Mouse (Mus musculus): ENCODE data around the gene Spats2l. TPM values are rescaled to one million over a fixed set of nuclear protein-coding genes. Genes with fewer than 3 reads are reported as not detected.

The Spats2l gene
- polyA plus RNA-seq (2014; fragmentation: Nextera tagmentation; extraction: Ambion mirVana), result 33.6 and 55.2 TPM in 2 replicates

DNA sequence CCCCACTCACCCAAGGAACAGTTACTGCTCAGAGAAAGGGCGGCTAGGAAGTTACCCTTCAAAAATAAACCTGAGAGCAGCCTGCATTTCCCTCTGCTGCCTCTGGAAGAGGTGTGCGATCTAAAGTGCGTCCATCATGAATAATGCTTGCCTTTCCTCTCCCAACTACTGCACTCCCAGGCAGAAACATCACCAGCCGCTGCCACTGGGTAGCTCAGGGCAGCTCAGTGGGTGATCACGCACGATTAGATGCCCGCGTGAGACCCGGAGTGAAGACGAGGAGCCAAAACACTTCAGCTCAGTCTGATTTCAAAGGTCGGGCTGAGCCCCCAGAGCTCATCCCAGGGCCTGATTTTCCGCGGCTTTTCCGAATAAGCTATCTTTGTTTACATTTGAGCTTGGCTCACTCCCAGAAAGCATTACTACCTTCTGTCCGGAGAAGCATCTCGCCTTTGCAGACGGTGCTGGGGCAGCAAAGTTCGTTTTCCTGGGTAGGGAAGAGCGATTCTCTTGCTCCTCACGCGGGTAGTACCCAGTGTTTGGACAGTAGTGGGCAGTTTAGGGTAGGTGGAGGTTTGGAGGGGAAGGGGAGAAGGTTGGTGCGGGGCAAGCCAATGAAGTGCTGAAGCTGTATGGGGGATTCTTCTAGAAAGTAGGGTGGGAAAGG lies at the start of gene Spats2l:
Gene Spats2l (plus strand): TSS at position 162 of the 667 bp plus-strand sequence.
- H3K9ac ChIP-seq (ENCODE audit: low read depth, low read length), result peak within 1 kb of the TSS; percentile 88
- H3K27me3 ChIP-seq (ENCODE audit: control insufficient read depth, insufficient read depth, low read length), result no peaks in the 10 kb centered on the region
- WGBS, result under 1% methylated on average over 22 of the region's 22 CpGs
- H3K4me2 ChIP-seq (replicated peaks; ENCODE audit: low read depth, low read length), result peak within 1 kb of the TSS; percentile 88
- peak within 1 kb of the TSS; percentile 90 for H3K27ac ChIP-seq (ENCODE audit: low read depth, low read length)
- no peaks in the 10 kb centered on the region for H3K4me1 ChIP-seq (replicated peaks; ENCODE audit: control insufficient read depth, insufficient read depth, low read length)
- DNase-seq (ENCODE audit: low spot score) (no peak), ATAC-seq (ENCODE audit: low FRiP score) (peak; percentile 72)
- H3K9me3 ChIP-seq (ENCODE audit: control insufficient read depth, low read length), result no peaks in the 10 kb centered on the region
- H3K36me3 ChIP-seq (ENCODE audit: control insufficient read depth, insufficient read depth, low read length), result no peaks in the 10 kb centered on the region
- H3K4me3 ChIP-seq (ENCODE audit: low read depth, low read length), result peak within 1 kb of the TSS; percentile 80

DNA sequence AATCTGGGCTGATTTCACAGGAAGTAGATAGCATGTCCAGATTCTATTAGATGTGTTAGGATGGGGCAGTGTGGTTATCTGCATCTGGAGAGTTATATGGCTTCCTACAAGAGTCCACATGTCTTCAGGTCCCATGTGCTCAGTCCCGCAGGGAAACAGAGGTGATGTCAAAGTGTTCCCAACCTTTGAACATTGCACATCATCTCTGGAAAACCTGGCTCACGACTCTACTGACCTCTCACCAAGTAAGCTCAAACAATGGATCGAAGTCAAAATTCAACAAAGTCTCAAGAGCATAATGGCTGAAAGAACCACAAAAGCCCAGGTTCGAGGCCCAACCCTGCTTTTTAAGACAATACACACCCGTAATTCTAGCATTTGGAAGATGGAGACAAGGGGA lies 48.7 kb upstream of the Spats2l start:
- Histone ChIP-seq H3K4me2 (replicated peaks; ENCODE audit: low read depth, low read length) (no peak overlapping the region), H3K9me3 (ENCODE audit: control insufficient read depth, low read length) (no peaks in the 10 kb centered on the region), H3K27ac (ENCODE audit: low read depth, low read length) (no peak overlapping the region), H3K27me3 (ENCODE audit: control insufficient read depth, insufficient read depth, low read length) (no peaks in the 10 kb centered on the region), H3K9ac (ENCODE audit: low read depth, low read length) (no peak overlapping the region), H3K4me3 (ENCODE audit: low read depth, low read length) (no peak overlapping the region), H3K36me3 (ENCODE audit: control insufficient read depth, insufficient read depth, low read length) (no peaks in the 10 kb centered on the region), H3K4me1 (replicated peaks; ENCODE audit: control insufficient read depth, insufficient read depth, low read length) (no peaks in the 10 kb centered on the region)
- WGBS, result 90% methylated on average over 5 of the region's 5 CpGs
- no peak for ATAC-seq (ENCODE audit: low FRiP score)
- no peak for DNase-seq (ENCODE audit: low spot score)

DNA sequence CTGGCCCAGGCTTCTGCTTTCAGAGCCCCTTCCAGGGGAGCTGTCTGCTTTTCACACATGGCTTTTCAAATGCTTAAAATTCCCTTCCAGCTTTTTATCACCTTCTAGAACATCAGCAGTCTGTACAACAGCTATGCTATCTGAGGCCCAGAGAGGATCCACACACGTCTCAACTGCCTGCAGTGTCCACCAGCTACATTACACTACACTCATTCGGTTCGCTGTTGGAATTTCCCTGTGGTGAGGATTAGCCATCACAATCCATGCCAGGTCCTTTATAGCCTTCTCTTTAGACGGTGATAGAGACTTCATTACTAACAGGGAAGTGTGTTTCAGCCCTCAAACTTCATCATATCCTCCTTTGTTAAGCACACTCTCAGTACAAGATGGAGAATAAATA lies 38.1 kb upstream of the Spats2l start:
- H3K4me1 ChIP-seq (replicated peaks; ENCODE audit: control insufficient read depth, insufficient read depth, low read length), result no peaks in the 10 kb centered on the region
- H3K9ac ChIP-seq (ENCODE audit: low read depth, low read length), result no peak overlapping the region
- DNase-seq (ENCODE audit: low spot score) (no peak), ATAC-seq (ENCODE audit: low FRiP score) (no peak)
- H3K4me2 ChIP-seq (replicated peaks; ENCODE audit: low read depth, low read length), result no peak overlapping the region
- no peaks in the 10 kb centered on the region for H3K36me3 ChIP-seq (ENCODE audit: control insufficient read depth, insufficient read depth, low read length)
- no peak overlapping the region for H3K27ac ChIP-seq (ENCODE audit: low read depth, low read length)
- no peaks in the 10 kb centered on the region for H3K9me3 ChIP-seq (ENCODE audit: control insufficient read depth, low read length)
- no peak overlapping the region for H3K4me3 ChIP-seq (ENCODE audit: low read depth, low read length)
- no peaks in the 10 kb centered on the region for H3K27me3 ChIP-seq (ENCODE audit: control insufficient read depth, insufficient read depth, low read length)
- 73% methylated on average over 4 of the region's 4 CpGs for WGBS

DNA sequence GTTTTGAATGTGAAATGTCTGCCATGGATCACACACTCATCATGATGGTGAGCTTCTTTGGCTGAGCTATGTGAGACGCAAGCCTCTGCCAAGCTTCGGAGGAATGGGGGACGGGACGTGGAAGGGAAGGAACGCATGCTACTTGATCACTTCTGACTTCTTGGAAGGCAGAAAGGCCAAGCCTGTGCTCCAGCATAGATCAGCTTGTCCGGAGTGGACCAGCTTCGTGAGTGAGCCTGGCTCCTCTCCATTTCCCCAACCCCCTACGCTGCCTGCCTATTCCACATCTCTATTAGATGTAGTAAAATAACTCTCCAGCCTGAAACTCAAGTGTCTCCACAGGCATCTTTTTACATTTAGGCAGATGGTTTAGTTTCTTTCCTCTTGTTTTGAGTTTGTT lies 32.2 kb upstream of the Spats2l start:
- no peaks in the 10 kb centered on the region for H3K4me1 ChIP-seq (replicated peaks; ENCODE audit: control insufficient read depth, insufficient read depth, low read length)
- no peak for ATAC-seq (ENCODE audit: low FRiP score)
- H3K36me3 ChIP-seq (ENCODE audit: control insufficient read depth, insufficient read depth, low read length), result no peaks in the 10 kb centered on the region
- no peak overlapping the region for H3K9ac ChIP-seq (ENCODE audit: low read depth, low read length)
- H3K9me3 ChIP-seq (ENCODE audit: control insufficient read depth, low read length), result no peaks in the 10 kb centered on the region
- no peak for DNase-seq (ENCODE audit: low spot score)
- WGBS, result 93% methylated on average over 8 of the region's 8 CpGs
- H3K27ac ChIP-seq (ENCODE audit: low read depth, low read length), result no peak overlapping the region
- no peaks in the 10 kb centered on the region for H3K27me3 ChIP-seq (ENCODE audit: control insufficient read depth, insufficient read depth, low read length)
- H3K4me2 ChIP-seq (replicated peaks; ENCODE audit: low read depth, low read length), result no peak overlapping the region
- H3K4me3 ChIP-seq (ENCODE audit: low read depth, low read length), result no peak overlapping the region

DNA sequence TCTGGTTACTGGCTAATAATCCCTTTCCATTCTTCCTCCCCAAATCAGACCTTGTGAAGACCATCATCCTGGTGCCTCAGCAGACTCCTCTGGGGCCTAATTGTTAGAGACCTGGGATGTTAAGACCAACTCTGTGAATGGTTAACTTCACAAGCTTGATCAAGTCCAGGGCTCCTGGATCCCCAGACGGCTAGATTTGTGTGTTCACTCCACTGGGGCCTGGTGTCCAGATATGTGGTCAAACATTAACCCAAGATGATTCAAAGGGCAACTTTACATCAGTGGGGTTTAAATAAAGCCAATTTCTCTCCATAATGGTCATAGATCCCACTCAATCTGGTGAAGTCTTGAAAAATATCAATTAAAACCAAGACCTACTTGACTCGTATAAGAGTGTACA lies 31.7 kb upstream of the Spats2l start:
- Histone ChIP-seq H3K27ac (ENCODE audit: low read depth, low read length) (no peak overlapping the region), H3K27me3 (ENCODE audit: control insufficient read depth, insufficient read depth, low read length) (no peaks in the 10 kb centered on the region), H3K4me2 (replicated peaks; ENCODE audit: low read depth, low read length) (no peak overlapping the region), H3K9ac (ENCODE audit: low read depth, low read length) (no peak overlapping the region), H3K36me3 (ENCODE audit: control insufficient read depth, insufficient read depth, low read length) (no peaks in the 10 kb centered on the region), H3K4me3 (ENCODE audit: low read depth, low read length) (no peak overlapping the region), H3K4me1 (replicated peaks; ENCODE audit: control insufficient read depth, insufficient read depth, low read length) (no peaks in the 10 kb centered on the region), H3K9me3 (ENCODE audit: control insufficient read depth, low read length) (no peaks in the 10 kb centered on the region)
- WGBS, result 70% methylated on average over 2 of the region's 2 CpGs
- ATAC-seq (ENCODE audit: low FRiP score), result no peak
- DNase-seq (ENCODE audit: low spot score), result no peak

DNA sequence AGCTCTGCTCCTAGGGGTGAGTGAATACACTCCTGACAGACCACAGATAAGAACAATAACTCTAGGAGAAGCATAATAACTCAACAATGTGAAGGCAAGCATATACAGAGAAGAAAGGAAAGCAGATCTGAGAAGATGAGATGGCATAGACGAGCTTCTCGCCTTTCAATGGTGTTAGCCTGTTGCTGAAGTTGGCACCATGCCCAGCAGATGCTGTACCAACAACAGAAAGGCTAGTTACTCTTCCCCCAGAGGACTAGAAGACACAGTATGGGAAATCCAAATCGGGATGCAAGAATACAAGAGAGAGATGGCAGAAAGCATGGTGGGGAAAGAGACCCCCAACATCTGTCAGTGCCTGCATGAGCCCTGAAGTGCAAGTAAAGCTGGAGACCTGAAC lies 22.2 kb upstream of the Spats2l start:
- DNase-seq (ENCODE audit: low spot score) (no peak), ATAC-seq (ENCODE audit: low FRiP score) (no peak)
- Histone ChIP-seq H3K9me3 (ENCODE audit: control insufficient read depth, low read length) (no peaks in the 10 kb centered on the region), H3K4me3 (ENCODE audit: low read depth, low read length) (no peak overlapping the region), H3K4me1 (replicated peaks; ENCODE audit: control insufficient read depth, insufficient read depth, low read length) (no peaks in the 10 kb centered on the region), H3K9ac (ENCODE audit: low read depth, low read length) (no peak overlapping the region), H3K27ac (ENCODE audit: low read depth, low read length) (no peak overlapping the region), H3K4me2 (replicated peaks; ENCODE audit: low read depth, low read length) (no peak overlapping the region), H3K36me3 (ENCODE audit: control insufficient read depth, insufficient read depth, low read length) (no peaks in the 10 kb centered on the region), H3K27me3 (ENCODE audit: control insufficient read depth, insufficient read depth, low read length) (no peaks in the 10 kb centered on the region)
- 85% methylated on average over 3 of the region's 3 CpGs for WGBS

DNA sequence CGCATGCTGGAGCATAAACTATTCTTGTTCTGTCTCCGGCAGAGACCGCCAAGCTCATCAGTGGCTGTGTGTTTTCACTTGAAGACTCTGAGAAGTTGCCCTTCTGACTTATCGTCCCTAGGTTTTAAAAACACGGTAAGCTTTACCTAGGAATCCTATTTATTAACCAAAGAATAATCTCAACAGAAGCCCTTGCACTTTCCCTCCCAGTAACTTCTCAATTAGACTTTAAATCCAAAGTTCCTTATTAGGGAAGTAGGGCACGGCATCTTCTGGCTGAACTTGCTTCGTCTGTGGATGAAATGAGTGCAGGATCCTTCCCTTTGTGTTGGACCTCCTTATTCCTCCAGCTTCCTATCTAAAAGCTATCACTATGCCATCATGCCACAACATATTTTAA lies 7.6 kb upstream of the Spats2l start:
- H3K9ac ChIP-seq (ENCODE audit: low read depth, low read length), result no peak overlapping the region
- no peak overlapping the region for H3K27ac ChIP-seq (ENCODE audit: low read depth, low read length)
- no peaks in the 10 kb centered on the region for H3K4me1 ChIP-seq (replicated peaks; ENCODE audit: control insufficient read depth, insufficient read depth, low read length)
- H3K9me3 ChIP-seq (ENCODE audit: control insufficient read depth, low read length), result no peaks in the 10 kb centered on the region
- no peaks in the 10 kb centered on the region for H3K27me3 ChIP-seq (ENCODE audit: control insufficient read depth, insufficient read depth, low read length)
- DNase-seq (ENCODE audit: low spot score) (no peak), ATAC-seq (ENCODE audit: low FRiP score) (no peak)
- no peaks in the 10 kb centered on the region for H3K36me3 ChIP-seq (ENCODE audit: control insufficient read depth, insufficient read depth, low read length)
- no peak overlapping the region for H3K4me3 ChIP-seq (ENCODE audit: low read depth, low read length)
- no peak overlapping the region for H3K4me2 ChIP-seq (replicated peaks; ENCODE audit: low read depth, low read length)
- 91% methylated on average over 7 of the region's 7 CpGs for WGBS

DNA sequence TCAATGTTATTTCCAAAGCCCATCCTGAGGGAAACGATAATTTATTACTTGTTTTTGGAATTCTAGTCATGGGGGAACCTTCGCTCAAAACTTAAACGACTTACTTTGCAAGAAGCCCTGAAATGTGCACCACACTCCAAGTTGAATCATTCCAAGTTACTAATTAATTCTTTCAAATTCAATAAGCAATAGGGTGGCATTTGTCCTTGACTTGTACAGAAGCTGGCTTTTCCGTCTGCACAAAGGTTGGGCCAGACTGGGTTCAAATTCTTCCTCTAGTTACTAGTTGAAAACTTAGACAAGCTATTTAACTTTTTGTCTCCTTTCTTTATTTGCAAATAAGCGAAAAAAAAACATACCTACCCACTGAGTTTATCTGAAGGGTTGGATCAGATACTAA lies 636 bp upstream of the Spats2l start:
- no peaks in the 10 kb centered on the region for H3K27me3 ChIP-seq (ENCODE audit: control insufficient read depth, insufficient read depth, low read length)
- no peak overlapping the region for H3K9ac ChIP-seq (ENCODE audit: low read depth, low read length)
- ATAC-seq (ENCODE audit: low FRiP score), result no peak
- H3K4me2 ChIP-seq (replicated peaks; ENCODE audit: low read depth, low read length), result no peak overlapping the region
- no peak overlapping the region for H3K4me3 ChIP-seq (ENCODE audit: low read depth, low read length)
- H3K4me1 ChIP-seq (replicated peaks; ENCODE audit: control insufficient read depth, insufficient read depth, low read length), result no peaks in the 10 kb centered on the region
- H3K36me3 ChIP-seq (ENCODE audit: control insufficient read depth, insufficient read depth, low read length), result no peaks in the 10 kb centered on the region
- DNase-seq (ENCODE audit: low spot score), result no peak
- no peak overlapping the region for H3K27ac ChIP-seq (ENCODE audit: low read depth, low read length)
- H3K9me3 ChIP-seq (ENCODE audit: control insufficient read depth, low read length), result no peaks in the 10 kb centered on the region
- WGBS, result 88% methylated on average over 5 of the region's 5 CpGs

DNA sequence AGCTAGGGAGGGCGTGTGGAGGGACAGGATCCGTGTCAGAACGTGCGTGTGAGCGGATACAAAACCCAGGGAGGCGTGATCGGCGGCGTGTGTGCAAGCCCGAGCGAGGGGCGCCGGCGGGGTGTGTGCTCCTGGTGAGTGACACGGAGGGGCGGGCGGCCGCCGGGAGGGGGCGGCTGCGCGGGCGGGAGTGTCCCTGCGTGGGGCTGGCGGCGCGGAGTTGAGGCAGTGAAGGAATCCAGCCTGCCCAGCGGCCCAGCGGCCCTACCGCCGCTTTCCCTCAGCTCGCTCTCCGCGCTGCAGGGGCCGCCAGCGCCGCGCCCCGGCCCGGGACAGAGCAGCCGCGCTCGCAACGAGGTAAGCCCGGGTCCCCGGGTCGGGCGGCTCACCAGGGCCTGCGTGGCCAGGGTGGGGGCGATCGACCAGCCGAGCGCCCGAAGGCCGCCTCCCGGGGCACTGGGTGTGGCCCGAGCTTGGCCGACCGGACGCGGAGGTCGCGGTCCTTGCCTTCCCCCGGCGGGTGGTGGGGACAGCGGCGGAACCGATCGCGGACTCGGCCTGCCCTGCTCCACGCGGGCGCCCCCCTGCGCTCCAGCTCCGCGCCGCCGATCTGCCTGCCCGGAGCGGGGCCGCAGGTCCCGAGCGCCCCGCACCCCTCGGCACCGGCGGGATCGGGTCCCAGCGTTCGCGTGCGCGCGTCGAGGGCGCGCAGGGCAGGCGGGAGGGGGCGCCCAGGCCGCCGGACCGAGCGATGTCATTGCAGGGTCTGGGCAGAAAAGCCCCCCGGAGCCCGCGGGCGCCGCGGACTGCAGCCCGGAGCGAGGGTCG lies 920 bp downstream of the Spats2l start:
- H3K4me1 ChIP-seq (replicated peaks; ENCODE audit: control insufficient read depth, insufficient read depth, low read length), result no peaks in the 10 kb centered on the region
- peak overlapping the region; percentile 88 for H3K4me2 ChIP-seq (replicated peaks; ENCODE audit: low read depth, low read length)
- peak overlapping the region; percentile 80 for H3K4me3 ChIP-seq (ENCODE audit: low read depth, low read length)
- H3K9ac ChIP-seq (ENCODE audit: low read depth, low read length), result peak overlapping the region; percentile 88
- peak; percentile 80 for DNase-seq (ENCODE audit: low spot score)
- H3K27me3 ChIP-seq (ENCODE audit: control insufficient read depth, insufficient read depth, low read length), result no peaks in the 10 kb centered on the region
- H3K27ac ChIP-seq (ENCODE audit: low read depth, low read length), result peak overlapping the region; percentile 90
- 0% methylated on average over 83 of the region's 113 CpGs for WGBS
- peak; percentile 89 for ATAC-seq (ENCODE audit: low FRiP score)
- H3K9me3 ChIP-seq (ENCODE audit: control insufficient read depth, low read length), result no peaks in the 10 kb centered on the region
- H3K36me3 ChIP-seq (ENCODE audit: control insufficient read depth, insufficient read depth, low read length), result no peaks in the 10 kb centered on the region
